Mouse (Mus musculus) MEL (cell line): ENCODE results near the gene Spry1. TPM values are rescaled to one million over a fixed set of nuclear protein-coding genes. Genes with fewer than 3 reads are reported as not detected.

ENCODE experiments used
- DNase-seq: peaks from one replicate; pipeline ENCODE4 v3.0.0; 2011; ENCODE audit warnings: low read depth, low spot score
- H3K27ac ChIP-seq: 2 replicates; pipeline ENCODE4 v1.5.1; 2012; ENCODE audit warnings: low read depth, mild to moderate bottlenecking, control low read depth, low read length, moderate library complexity; ENCODE audit not compliant: control insufficient read depth
- H3K27me3 ChIP-seq, 2 experiments: fragments of 150-350 bp in 1 of 2; sonication (generic) in 1 of 2; 2 replicates each; pipeline ENCODE4 v1.6.1; 2012; ENCODE audit warnings: low read length in 2 of 2, mild to moderate bottlenecking in 2 of 2, improper control_type of control experiment in 1 of 2, moderate library complexity in 1 of 2; ENCODE audit not compliant: insufficient read depth in 2 of 2, control insufficient read depth in 1 of 2
- H3K36me3 ChIP-seq, 2 experiments: 2 replicates each; pipeline ENCODE4 v1.6.1; 2012 to 2014; ENCODE audit warnings: low read length in 2 of 2, improper control_type of control experiment in 1 of 2, inconsistent platforms in 1 of 2, mild to moderate bottlenecking in 1 of 2; ENCODE audit not compliant: insufficient read depth in 2 of 2, control insufficient read depth in 1 of 2
- H3K4me1 ChIP-seq, 2 experiments: fragments of 150-350 bp in 1 of 2; sonication (generic) in 1 of 2; 2 replicates each; pipeline ENCODE4 v1.6.1; 2012; ENCODE audit warnings: low read length in 2 of 2, improper control_type of control experiment in 1 of 2, mild to moderate bottlenecking in 1 of 2; ENCODE audit not compliant: insufficient read depth in 2 of 2, control insufficient read depth in 1 of 2
- H3K4me3 ChIP-seq, 2 experiments: fragments of 150-350 bp in 1 of 2; sonication (generic) in 1 of 2; 2 replicates each; pipeline ENCODE4 v1.5.1; 2012; ENCODE audit warnings: low read depth in 2 of 2, low read length in 2 of 2, mild to moderate bottlenecking in 2 of 2, moderate library complexity in 2 of 2, control low read depth in 1 of 2, improper control_type of control experiment in 1 of 2; ENCODE audit not compliant: control insufficient read depth in 1 of 2, insufficient read depth in 1 of 2
- H3K79me2 ChIP-seq: 2 replicates; pipeline ENCODE4 v1.6.1; 2012; ENCODE audit warnings: mild to moderate bottlenecking, low read length, moderate library complexity; ENCODE audit not compliant: control insufficient read depth, poor library complexity, insufficient read depth
- H3K9ac ChIP-seq: 2 replicates; pipeline ENCODE4 v1.6.1; 2012; ENCODE audit warnings: low read depth, mild to moderate bottlenecking, control low read depth, low read length, moderate library complexity; ENCODE audit not compliant: control insufficient read depth, poor library complexity, severe bottlenecking
- H3K9me3 ChIP-seq: fragments of 150-350 bp; sonication (generic); replicated peaks from 2 replicates; pipeline ENCODE4 v1.6.1; 2012; ENCODE audit warnings: mild to moderate bottlenecking, low read length, improper control_type of control experiment, moderate library complexity; ENCODE audit not compliant: insufficient read depth
- CHD1 ChIP-seq: IDR thresholded peaks from 2 replicates; pipeline ENCODE4 v1.6.1; 2012; ENCODE audit warnings: low read depth, mild to moderate bottlenecking, inconsistent platforms, low read length, improper control_type of control experiment
- E2F4 ChIP-seq: IDR thresholded peaks from 2 replicates; pipeline ENCODE4 v1.6.1; 2011; ENCODE audit warnings: low read depth, low read length, improper control_type of control experiment, borderline replicate concordance
- ELF1 ChIP-seq: IDR thresholded peaks from 2 replicates; pipeline ENCODE4 v1.6.1; 2014; ENCODE audit warnings: low read depth, mild to moderate bottlenecking, inconsistent platforms, low read length, improper control_type of control experiment, moderate library complexity
- EP300 ChIP-seq, 2 experiments: IDR thresholded peaks; 2 replicates each; pipeline ENCODE4 v1.6.1; 2011; ENCODE audit warnings: improper control_type of control experiment in 2 of 2, low read length in 2 of 2, low read depth in 1 of 2, mild to moderate bottlenecking in 1 of 2
- ETS1 ChIP-seq: IDR thresholded peaks from 2 replicates; pipeline ENCODE4 v1.6.1; 2012; ENCODE audit warnings: low read depth, mild to moderate bottlenecking, inconsistent platforms, low read length, improper control_type of control experiment, moderate library complexity
- GATA1 ChIP-seq: IDR thresholded peaks from 2 replicates; pipeline ENCODE4 v1.6.1; 2011; ENCODE audit warnings: low read depth, low read length, improper control_type of control experiment
- HCFC1 ChIP-seq: IDR thresholded peaks from 2 replicates; pipeline ENCODE4 v1.6.1; 2012; ENCODE audit warnings: low read depth, mild to moderate bottlenecking, inconsistent platforms, low read length, improper control_type of control experiment, moderate library complexity
- MAFK ChIP-seq: IDR thresholded peaks from 2 replicates; pipeline ENCODE4 v1.6.1; 2011; ENCODE audit warnings: low read depth, mild to moderate bottlenecking, low read length, improper control_type of control experiment, borderline replicate concordance
- MAX ChIP-seq: IDR thresholded peaks from 2 replicates; pipeline ENCODE4 v1.6.1; 2011; ENCODE audit warnings: low read length, improper control_type of control experiment
- MEF2A ChIP-seq: IDR thresholded peaks from 2 replicates; pipeline ENCODE4 v1.6.1; 2014; ENCODE audit warnings: low read depth, mild to moderate bottlenecking, inconsistent platforms, low read length, improper control_type of control experiment; ENCODE audit not compliant: poor library complexity, insufficient replicate concordance, severe bottlenecking; ENCODE audit errors: extremely low read depth
- MXI1 ChIP-seq: IDR thresholded peaks from 2 replicates; pipeline ENCODE4 v1.6.1; 2011; ENCODE audit warnings: mild to moderate bottlenecking, low read depth, low read length, improper control_type of control experiment
- MYB ChIP-seq: IDR thresholded peaks from 2 replicates; pipeline ENCODE4 v1.6.1; 2011; ENCODE audit warnings: mild to moderate bottlenecking, low read depth, low read length, improper control_type of control experiment
- NRF1 ChIP-seq: IDR thresholded peaks from 2 replicates; pipeline ENCODE4 v1.6.1; 2014; ENCODE audit warnings: low read depth, mild to moderate bottlenecking, inconsistent platforms, low read length, improper control_type of control experiment, moderate library complexity; ENCODE audit not compliant: poor library complexity, insufficient read depth, severe bottlenecking
- POLR2A ChIP-seq, 2 experiments: IDR thresholded peaks; 2 replicates each; pipeline ENCODE4 v1.6.1; 2011 to 2012; ENCODE audit warnings: low read length in 2 of 2, mild to moderate bottlenecking in 2 of 2, control low read depth in 1 of 2, improper control_type of control experiment in 1 of 2, low read depth in 1 of 2, moderate library complexity in 1 of 2; ENCODE audit not compliant: control insufficient read depth in 1 of 2, insufficient read depth in 1 of 2, poor library complexity in 1 of 2
- RCOR1 ChIP-seq: IDR thresholded peaks from 2 replicates; pipeline ENCODE4 v1.6.1; 2012; ENCODE audit warnings: low read depth, mild to moderate bottlenecking, inconsistent platforms, low read length, improper control_type of control experiment
- USF1 ChIP-seq: IDR thresholded peaks from 2 replicates; pipeline ENCODE4 v1.6.1; 2014; ENCODE audit warnings: low read depth, mild to moderate bottlenecking, inconsistent platforms, low read length, improper control_type of control experiment, moderate library complexity
- USF2 ChIP-seq, 2 experiments: IDR thresholded peaks; 2 replicates each; pipeline ENCODE4 v1.6.1; 2011 to 2012; ENCODE audit warnings: improper control_type of control experiment in 2 of 2, low read length in 2 of 2, borderline replicate concordance in 1 of 2, inconsistent platforms in 1 of 2, low read depth in 1 of 2, mild to moderate bottlenecking in 1 of 2; ENCODE audit not compliant: insufficient read depth in 1 of 2
- ZMIZ1 ChIP-seq: IDR thresholded peaks from 2 replicates; pipeline ENCODE4 v1.6.1; 2012; ENCODE audit warnings: low read depth, mild to moderate bottlenecking, inconsistent platforms, low read length, improper control_type of control experiment, moderate library complexity
- polyA plus RNA-seq, 2 experiments: library from polyadenylated mRNA; stranded (reverse) in 1 of 2; unstranded in 1 of 2; fragments of >175 nt in 1 of 2; fragments of >200 nt in 1 of 2; gene quantifications; 2 replicates each; pipeline versions ENCODE4 v1.2.1 to v1.2.4; 2012; ENCODE audit warnings: low replicate concordance in 2 of 2, low read depth in 1 of 2; ENCODE audit not compliant: insufficient read length in 2 of 2, insufficient read depth in 1 of 2, missing spikeins in 1 of 2
- total RNA-seq: library from RNA; depleted of rRNA; stranded (reverse); fragments of 300-350 nt; gene quantifications from 2 replicates; pipeline ENCODE4 v1.2.3, GENCODE M21; 2012

Spry1 gene
- total and polyA plus RNA-seq, 3 experiments = 0.31 TPM; not detected in 2

DNA sequence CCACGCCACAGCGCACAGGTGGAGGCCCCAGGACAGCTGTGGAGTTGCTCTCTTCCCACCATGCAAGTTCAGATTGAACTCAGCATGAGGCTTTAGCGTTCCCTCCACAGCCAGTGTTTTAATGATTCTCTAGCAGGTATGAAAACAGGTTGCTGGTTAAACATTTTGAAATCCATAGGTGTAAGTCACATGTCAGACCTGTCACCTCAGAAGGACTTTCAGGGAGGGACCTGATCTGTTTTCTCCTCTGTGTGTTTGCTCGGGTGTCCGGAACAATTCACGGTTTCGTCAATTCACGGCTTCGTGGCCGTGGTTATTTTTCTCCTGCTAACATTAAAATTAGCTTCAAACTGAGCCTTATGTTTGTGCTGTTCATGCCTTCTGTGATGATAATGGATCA is 7.5 kb downstream of the Spry1 start:
- H3K27ac ChIP-seq = no peak overlapping the region
- no peaks in the 10 kb centered on the region; a peak in 1 of 4 replicates for H3K36me3 ChIP-seq
- H3K4me1 ChIP-seq = no peaks in the 10 kb centered on the region; a peak in 1 of 4 replicates

GRCm38 (mm10) chr3:37648244-37648643 is 8.5 kb downstream of the Spry1 start:
- no peak overlapping the region for H3K4me3 ChIP-seq
- no peak overlapping the region for H3K9ac ChIP-seq
- no peaks in the 10 kb centered on the region; a peak in 1 of 4 replicates for H3K27me3 ChIP-seq
- H3K36me3 ChIP-seq = no peaks in the 10 kb centered on the region; a peak in 1 of 4 replicates
- H3K79me2 ChIP-seq = no peaks in the 10 kb centered on the region
- no peaks in the 10 kb centered on the region for H3K9me3 ChIP-seq
- TF ChIP-seq HCFC1 = no peak
- TF ChIP-seq E2F4 = no peak
- no peak for TF ChIP-seq CHD1
- TF ChIP-seq NRF1 = no peak
- no peak for TF ChIP-seq MAFK
- TF ChIP-seq USF1 = no peak
- no peak for TF ChIP-seq RCOR1
- TF ChIP-seq MAX = no peak
- TF ChIP-seq POLR2A (IDR thresholded peaks at IDR 0.05; ENCODE audit: control insufficient read depth in 1 of 2, insufficient read depth in 1 of 2, low read depth in 1 of 2, low read length in 2 of 2, poor library complexity in 1 of 2) = no peak
- TF ChIP-seq ETS1 = no peak
- no peak for DNase-seq
- H3K4me1 ChIP-seq = no peaks in the 10 kb centered on the region; a peak in 1 of 4 replicates
- no peak overlapping the region for H3K27ac ChIP-seq

More for the DNA sequence above, 7.5 kb downstream of the Spry1 start:
- Histone ChIP-seq H3K27me3 (no peaks in the 10 kb centered on the region; a peak in 1 of 4 replicates), H3K79me2 (no peaks in the 10 kb centered on the region), H3K4me3 (no peak overlapping the region), H3K9me3 (no peaks in the 10 kb centered on the region), H3K9ac (no peak overlapping the region)
- no peak for TF ChIP-seq CHD1
- TF ChIP-seq GATA1 = no peak
- no peak for TF ChIP-seq ELF1
- no peak for TF ChIP-seq MXI1
- no peak for TF ChIP-seq RCOR1
- no peak for TF ChIP-seq MEF2A
- TF ChIP-seq ZMIZ1 = no peak
- TF ChIP-seq USF1 = no peak
- no peak for TF ChIP-seq USF2 (IDR thresholded peaks at IDR 0.05; ENCODE audit: borderline replicate concordance in 1 of 2, insufficient read depth in 1 of 2, low read depth in 1 of 2, low read length in 2 of 2)
- TF ChIP-seq MYB = no peak
- no peak for TF ChIP-seq EP300 (IDR thresholded peaks at IDR 0.05; ENCODE audit: low read depth in 1 of 2, low read length in 2 of 2)
- DNase-seq = no peak
